Mouse (Mus musculus): Measurements from ENCODE around the gene Myh10.

Myh10 gene

DNA sequence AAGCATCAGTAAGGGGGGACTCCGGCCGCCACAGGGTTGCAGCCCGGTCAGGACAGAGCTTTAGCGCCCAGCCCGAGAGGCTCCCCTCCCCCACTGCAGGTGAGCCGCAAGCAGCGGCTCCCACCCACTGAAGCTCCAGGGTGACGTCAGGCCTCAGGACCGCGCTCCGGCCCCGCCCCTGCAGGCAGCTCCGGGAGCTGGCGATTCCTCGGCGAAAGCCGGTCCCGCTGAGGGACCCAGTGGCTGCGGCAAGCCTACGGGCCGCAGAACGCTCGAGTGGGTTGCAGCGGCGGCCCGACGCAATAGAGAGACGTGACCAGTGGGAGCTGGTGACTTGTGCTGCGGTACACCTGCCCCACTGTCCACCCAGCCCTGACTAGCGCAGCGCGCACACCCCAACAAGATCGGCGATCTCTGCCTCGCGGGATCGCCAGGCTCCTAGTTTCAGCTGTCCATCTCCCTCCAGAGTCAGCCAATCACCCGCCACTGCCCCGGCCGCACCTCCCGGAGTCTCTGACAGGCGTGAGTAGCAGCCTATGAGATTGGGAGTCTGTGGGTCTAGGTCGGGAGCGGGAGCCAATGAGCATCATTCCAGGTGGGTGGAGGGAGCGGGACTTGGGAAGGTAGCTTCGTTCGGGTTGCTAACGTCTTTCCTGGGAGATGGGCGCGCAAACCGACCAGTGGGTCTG, at the start of gene Myh10:
Myh10 (plus strand) TSS at position 239 of the 689 bp plus-strand sequence.
- peak; percentile 85 to 91 for DNase-seq (ENCODE audit: low read depth in 2 of 2, low spot score in 2 of 2)

- DNase-seq (ENCODE audit: low read depth in 2 of 2, low spot score in 2 of 2): no peak
These were observed 46.6 kb upstream of the Myh10 start for GRCm38 (mm10) chr11:68644781-68645180.

GRCm38 (mm10) chr11:68647808-68648207, 43.6 kb upstream of the Myh10 start:
- no peak for DNase-seq (ENCODE audit: low read depth in 2 of 2, low spot score in 2 of 2)

DNA sequence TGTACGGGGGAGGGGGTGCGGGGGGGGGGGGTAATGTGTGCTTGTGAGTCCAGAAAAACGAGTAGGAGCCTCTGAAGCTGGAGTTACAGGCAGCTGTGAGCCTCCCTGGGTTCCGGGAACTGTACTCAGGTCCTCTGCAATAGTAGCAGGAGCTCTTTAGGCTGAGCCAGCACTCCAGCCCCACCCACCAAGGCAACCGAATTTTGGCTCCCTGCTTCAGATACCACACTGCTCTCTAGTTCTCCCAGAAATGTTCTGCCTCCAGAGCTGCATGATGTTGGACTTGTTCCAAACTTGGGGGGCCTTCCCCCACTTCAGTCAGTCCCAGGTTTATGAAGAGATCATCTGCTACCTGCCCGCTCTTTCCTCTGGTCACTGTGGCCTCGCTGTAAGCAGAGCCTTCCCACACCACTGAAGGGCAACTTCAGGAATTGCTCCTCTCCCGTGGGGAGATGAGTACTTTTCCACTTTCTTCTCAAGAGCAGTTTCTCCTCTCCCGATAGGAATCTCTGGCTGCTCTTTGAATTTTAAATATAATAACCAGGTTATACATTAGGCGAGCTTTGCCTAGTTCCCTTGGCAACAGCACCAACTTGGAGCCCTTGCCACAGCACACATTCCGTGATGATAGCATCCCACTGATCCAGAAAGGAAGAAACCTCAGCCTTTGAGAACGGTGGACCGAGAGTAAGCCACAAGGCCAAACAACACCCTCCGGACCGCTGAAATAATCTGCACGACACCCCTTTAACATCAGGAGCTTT, 42.8 kb upstream of the Myh10 start:
- no peak for DNase-seq (ENCODE audit: low read depth in 2 of 2, low spot score in 2 of 2)

GRCm38 (mm10) chr11:68651518-68651917, 39.8 kb upstream of the Myh10 start:
- no peak for DNase-seq (ENCODE audit: low read depth in 2 of 2, low spot score in 2 of 2)

- DNase-seq (ENCODE audit: low read depth in 2 of 2, low spot score in 2 of 2): no peak
These were observed 35.8 kb upstream of the Myh10 start for GRCm38 (mm10) chr11:68655524-68655923.

- DNase-seq (ENCODE audit: low read depth in 2 of 2, low spot score in 2 of 2): no peak
These were observed 34.3 kb upstream of the Myh10 start for GRCm38 (mm10) chr11:68656887-68657685.

GRCm38 (mm10) chr11:68657811-68658210, 33.5 kb upstream of the Myh10 start:
- DNase-seq (ENCODE audit: low read depth in 2 of 2, low spot score in 2 of 2): no peak

DNA sequence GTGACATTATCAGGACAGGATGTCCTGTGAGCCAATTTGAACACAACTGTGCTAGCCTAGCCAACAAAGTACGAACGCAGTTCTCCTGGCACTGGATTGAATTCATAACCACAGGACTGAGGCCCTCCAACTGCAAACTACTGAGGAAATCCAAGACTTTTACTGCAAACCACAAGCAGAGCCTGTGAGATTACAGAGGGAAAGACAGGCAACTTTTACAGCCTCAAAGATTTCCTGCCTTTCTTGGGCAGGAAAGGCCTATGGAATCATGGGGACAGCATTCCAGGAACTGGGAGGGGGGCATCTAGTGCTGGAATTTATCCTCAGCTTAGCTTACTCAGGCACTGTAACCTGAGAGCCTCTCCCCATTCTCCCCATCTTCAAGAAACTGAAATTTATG, 26.0 kb upstream of the Myh10 start:
- no peak for DNase-seq (ENCODE audit: low read depth in 2 of 2, low spot score in 2 of 2)

DNA sequence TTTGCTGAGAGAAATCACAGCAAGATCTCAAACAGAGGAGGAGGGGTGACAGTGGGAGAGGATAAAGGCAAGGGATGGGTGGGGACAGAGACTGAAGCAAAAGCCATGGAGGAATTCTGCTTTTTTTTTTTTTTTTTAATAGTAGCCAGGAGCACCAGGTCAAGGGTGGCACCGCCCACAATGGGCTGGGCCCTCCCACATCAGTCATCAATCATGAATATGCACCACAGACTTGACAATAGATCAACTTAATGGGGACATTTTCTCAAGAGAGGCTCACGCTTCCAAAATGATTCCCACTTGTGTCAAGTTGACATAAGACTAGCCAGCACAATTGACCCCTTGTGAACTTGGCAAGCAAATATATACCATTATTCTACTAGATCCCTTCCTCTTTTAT, 25.1 kb upstream of the Myh10 start:
- DNase-seq (ENCODE audit: low read depth in 2 of 2, low spot score in 2 of 2): no peak

GRCm38 (mm10) chr11:68672270-68672970, 18.9 kb upstream of the Myh10 start:
- no peak for DNase-seq (ENCODE audit: low read depth in 2 of 2, low spot score in 2 of 2)

DNA sequence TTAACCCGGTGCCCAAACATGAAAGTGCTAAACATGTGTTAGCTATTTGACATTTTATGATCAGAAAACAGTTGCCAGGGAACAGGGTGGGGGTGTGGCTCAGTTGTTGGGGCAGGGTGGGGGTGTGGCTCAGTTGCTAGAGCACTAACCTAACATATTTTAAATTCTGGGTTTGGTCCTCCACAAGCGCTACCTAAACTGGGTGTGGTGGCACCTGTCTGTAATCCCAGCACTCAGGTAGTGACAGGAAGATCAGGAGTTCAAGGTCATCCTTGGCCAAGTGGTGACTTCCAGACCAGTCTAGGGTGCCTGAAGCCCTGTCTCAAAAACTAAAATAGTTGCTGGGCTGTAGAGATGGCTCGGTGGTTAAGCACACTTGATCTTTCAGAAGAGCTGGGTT, 17.3 kb upstream of the Myh10 start:
- no peak for DNase-seq (ENCODE audit: low read depth in 2 of 2, low spot score in 2 of 2)

DNA sequence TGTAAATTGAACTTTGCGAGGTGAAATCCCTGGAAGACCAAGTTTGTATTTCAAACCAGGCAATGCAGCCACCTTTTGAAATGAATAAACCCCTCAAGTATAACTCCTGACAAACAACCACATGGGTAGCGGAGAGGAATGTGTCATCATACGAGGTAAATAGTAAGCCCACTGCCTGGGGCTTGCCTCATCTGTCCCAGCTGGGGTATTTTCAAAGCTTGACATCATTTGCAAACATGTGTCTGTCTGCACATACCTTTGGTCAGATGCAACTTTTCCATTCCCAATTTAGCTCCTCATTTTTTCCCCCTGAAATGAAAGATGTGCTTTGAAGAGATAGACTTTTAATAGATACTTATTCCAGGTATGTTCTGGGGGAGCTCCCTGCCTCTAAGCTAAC, 16.7 kb upstream of the Myh10 start:
- no peak for DNase-seq (ENCODE audit: low read depth in 2 of 2, low spot score in 2 of 2)

DNA sequence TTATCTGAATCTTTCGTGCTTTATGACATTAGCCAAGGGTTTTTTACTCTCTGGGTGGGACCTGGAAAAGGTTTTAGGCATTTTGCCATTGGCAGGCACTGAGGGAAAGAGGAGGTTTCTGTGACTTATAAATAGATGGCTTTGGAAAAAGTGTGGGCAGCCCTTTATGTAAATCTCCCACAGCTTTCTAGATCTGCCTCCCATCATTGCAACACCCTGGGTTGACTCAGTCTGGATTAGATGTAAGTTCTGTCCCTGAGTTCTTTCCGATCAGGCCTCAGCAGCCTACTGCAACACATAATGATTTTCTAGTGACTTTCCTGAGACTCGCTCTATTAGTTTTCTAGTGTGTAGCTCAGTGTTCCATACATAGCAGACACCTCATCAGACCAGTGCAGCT, 16.1 kb upstream of the Myh10 start:
- DNase-seq (ENCODE audit: low read depth in 2 of 2, low spot score in 2 of 2): no peak

DNA sequence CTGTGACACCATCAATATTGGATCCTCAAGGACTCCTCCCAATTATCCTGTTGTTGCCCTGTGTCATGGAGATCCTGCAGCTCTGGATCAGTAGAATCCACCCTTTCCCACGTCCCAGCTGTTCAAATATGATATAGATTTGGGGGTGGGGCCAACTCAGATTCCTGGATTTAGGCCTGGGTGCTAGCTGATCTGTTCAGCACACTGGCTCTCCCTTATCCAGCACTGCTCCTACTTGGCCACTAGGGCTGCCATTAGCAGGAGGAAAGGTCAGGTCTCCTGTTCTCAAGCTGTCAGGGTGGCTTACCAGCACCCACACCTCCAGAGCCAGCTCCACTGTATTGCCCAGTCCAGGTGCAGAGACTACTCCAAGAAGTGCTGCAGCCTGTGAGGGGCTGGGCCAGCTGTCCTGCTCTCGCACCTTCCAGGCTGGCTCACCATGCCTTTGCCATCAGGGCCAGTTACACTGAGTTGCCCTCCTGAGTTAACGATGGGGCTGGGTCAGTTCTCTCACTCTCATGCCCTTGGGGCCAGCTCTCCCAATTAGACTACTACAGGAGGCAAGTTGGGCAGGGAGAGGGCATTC, 10.0 kb upstream of the Myh10 start:
- no peak for DNase-seq (ENCODE audit: low read depth in 2 of 2, low spot score in 2 of 2)

DNA sequence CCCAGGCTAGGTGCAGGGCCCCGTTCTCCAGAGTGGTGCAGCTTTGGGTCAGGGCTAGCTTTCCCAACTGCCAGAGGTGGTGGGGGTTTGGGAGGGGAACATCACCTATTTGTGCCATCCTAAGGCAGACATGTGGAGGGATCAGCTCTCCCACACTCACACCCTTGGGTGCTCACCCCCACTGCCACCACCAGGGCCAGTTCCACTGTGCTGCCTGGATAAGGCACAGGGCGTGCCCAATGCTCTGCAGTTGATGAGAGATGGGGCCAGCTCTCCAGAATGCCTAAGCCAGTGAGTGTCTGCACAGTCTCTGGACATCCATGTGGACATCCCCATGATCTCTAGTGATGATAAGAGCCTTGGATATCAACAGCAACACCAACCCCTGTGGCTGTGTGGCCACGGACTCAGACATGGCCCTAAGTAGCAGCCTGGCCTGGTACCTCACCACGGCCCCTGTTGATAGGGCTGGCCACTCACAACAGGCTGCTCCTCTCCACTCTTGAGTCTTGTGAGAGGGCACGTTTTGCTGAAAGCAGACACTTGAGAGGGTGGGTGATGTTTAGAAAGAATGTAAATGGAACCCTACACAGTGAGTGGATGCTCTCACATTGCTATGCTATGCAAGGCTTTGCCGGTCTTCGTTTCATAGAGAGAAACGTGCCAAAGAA, 9.1 kb upstream of the Myh10 start:
- DNase-seq (ENCODE audit: low read depth in 2 of 2, low spot score in 2 of 2): no peak

DNA sequence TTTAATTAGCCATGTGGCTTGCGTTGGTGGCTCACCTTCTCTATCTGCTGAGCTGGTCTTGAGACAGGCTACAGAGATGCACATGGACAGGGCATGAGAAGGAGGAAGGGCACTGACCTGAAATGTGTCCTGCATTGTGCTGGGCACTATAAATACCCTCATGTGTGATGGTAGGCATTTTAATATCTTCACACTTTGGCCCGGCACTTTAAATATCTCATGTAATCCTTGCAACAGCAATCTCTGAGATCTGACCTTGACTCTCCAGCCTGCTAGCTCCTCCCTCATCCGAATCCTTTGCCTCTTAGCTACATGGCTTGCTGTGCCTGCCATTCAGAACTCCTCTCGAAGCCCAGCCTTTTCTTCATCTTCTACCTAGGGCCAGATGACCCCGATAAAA, 5.4 kb upstream of the Myh10 start:
- no peak for DNase-seq (ENCODE audit: low read depth in 2 of 2, low spot score in 2 of 2)

DNA sequence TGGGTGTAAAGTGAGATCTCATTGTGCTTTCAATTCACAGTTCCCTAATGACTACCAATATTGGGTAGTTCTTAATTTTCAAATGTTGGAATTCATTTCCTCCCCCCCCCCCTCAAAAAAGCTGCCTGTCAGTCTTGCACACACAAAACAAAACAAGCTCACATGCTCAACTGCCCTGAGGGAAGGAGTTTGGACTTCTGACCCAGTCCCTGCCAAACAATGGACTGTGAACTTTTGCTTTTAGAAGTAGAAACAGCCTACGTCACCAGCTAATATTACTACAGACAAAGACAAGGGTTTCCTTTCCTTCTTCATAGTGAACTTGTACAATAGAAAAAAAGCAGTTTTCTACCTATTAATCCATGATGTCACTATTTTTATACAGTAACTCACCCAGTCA, 2.1 kb upstream of the Myh10 start:
- DNase-seq (ENCODE audit: low read depth in 2 of 2, low spot score in 2 of 2): no peak

- no peak for DNase-seq (ENCODE audit: low read depth in 2 of 2, low spot score in 2 of 2)
These were observed 894 bp upstream of the Myh10 start for GRCm38 (mm10) chr11:68690465-68690864.

DNA sequence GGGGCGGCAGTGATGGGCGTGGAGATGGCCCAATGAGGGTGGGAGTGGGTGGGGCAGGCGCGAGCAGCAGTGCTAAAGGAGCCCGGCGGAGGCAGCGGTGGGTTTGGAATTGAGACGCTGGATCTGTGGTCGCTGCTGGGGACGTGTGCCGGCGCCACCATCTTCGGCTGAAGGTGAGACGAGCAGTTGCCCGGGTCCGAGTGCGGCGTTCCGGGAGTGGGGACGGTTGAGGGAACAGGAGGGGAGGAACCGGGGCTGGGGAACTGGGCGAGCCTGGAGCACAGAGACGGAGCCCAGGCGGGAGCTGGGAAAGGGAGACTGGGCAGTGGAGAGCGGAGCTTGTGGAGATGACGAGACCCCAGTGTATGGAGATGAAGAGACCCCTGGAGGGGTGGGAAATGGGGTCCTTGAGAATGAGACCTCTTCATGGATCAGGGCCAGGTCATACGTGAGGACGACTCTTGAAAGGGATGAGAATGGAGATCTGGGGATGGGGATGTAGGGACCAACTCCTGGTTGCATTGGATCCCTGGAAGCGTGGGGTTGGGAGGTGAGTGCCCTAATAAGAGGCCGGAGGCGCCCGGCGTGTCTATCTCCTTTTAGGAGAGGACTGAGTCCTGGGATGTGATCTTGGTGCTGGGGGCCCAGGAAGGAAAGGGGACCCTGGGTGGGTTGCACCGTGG, 792 bp downstream of the Myh10 start:
- DNase-seq (ENCODE audit: low read depth in 2 of 2, low spot score in 2 of 2): no peak

Measured in CD8-positive naive resting alpha-beta T cell, adult 2 months (primary cell).